Mouse (Mus musculus) induced T-regulatory cell, adult 2 months (primary cell): ENCODE data around the gene Snx9.

Experiments
- DNase-seq: peaks from one replicate; pipeline ENCODE4 v3.0.0-alpha.2; 2012; ENCODE audit warnings: low read depth

The Snx9 gene

DNA sequence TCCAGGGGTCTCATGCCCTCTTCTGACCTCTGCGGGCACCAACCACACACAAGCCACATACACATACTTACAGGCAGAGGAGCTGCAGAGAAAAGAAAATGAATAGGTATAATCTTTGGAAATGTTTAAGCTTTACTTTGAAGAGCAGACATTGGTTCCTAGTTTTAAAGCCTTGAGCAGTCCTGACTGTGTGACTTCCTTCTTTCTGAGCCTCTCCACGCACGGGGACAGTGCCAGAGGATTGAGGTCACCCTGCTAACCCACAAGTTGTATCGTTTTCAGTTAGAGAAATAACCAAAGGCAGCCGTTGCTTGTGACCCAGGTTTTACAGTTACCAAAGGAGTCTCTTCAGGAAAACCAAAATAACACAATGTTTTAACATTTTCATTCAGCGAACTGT lies 87.9 kb downstream of the Snx9 start:
- no peak for DNase-seq

DNA sequence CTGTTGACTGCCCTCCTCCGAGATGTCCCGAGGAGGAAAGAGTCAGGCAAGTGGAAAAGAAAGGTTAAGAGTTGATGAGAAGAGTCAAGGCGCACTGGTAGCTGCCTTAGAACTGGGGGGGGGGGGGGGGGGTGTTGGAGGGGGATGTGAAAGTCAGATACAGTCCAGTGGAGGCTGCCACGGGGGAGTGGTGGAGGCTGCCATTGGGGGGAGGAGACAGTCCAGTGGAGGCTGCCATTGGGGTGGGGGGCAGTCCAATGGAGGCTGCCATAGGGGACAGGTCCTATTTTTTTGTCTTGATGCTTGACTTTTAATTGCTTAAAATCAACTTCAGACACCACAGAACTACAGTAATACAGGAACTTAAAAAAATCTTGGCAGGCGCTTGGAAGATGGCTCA lies 91.0 kb downstream of the Snx9 start:
- no peak for DNase-seq

DNA sequence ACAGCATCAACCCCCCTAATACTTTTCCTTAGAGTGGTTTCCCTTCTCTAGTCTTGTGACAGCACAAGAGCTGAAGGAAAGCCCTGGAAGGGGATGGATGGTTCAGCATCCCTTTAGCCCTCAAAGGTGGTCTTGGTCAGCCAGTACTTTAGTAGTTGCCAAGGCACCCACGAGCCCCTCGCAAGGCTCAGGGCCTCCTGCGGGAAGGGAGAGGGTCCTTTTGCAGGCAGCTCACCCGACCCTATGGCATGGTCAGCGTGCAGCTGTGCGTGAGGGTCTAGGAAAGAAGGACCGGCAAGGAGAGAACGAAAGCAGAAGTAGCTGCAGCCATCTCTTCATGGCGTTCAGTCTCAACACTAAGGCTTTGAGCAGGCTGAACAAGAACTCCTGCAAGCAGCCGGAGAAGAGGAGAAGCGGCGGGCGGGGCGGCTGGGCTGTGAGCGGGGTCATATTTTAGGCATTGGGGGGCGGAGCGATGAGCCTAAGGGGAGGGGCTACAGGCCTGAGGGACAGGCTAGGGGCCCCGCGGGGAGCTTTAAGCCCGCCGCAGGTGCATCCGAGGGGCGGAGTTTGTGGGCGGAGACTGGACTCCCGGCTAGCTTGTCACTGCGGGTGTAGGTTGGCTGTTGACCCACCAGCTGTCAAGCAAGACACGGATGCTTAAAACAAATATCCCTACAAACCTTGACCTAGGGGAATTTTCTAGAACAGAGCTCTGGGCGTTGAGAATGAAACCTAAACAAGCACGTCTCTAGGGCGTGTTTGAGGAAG lies 93.6 kb downstream of the Snx9 start:
- DNase-seq = peak; percentile 90

DNA sequence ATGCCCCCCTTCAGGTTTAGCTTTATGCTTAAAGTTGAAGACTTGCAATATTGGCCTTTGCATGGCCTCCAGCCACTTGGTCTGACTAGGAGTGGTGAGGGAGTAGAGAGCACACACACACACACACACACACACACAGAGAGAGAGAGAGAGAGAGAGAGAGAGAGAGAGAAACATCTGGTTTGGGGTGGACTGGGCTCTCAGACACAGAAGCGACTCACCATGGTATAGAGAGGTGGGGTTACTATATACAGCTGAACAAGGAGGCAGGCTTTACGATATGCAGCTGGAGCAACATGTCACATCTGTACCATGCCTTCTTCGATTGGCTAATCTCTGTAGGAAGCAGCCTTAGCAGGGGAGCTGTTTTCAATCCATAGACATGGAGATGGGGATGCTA lies 94.6 kb downstream of the Snx9 start:
- DNase-seq = peak; percentile 30

DNA sequence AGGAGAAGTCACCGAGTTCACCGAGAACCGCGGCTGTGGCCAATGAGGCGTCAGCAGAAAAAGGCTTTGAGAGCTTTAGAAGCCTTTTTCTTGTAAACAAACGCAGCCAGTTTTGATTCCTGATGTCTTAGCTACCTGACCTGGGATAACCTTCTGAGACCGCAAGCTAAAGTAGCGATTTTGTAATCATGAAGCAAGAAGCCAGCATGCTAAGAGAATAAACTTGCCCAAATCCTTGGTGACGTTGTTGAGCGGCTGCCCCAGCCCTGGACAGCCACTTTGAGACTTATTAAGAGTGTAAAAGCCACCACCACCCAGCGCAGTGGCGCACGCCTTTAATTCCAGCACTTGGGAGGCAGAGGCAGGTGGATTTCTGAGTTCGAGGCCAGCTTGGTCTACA lies 95.1 kb downstream of the Snx9 start:
- peak; percentile 23 for DNase-seq

DNA sequence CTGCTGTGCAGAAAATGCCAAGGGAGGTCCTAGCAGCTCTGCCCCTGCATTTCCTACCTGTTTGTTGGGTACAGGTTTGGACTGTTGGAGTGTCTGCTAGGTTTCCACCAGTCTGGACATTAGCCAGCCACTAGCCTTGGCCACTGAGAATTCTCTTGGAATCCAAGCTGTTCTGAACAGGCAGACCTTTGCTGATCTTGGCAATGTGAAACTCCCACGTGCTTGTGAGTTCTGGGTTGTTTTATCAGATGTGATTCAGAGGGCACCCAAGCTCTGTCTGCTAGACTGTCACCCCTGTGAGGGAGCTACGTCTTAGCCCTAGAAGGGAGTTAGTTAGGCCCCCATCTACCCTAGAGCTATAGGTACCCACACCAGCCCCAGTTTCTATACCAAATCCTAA lies 96.3 kb downstream of the Snx9 start:
- no peak for DNase-seq

DNA sequence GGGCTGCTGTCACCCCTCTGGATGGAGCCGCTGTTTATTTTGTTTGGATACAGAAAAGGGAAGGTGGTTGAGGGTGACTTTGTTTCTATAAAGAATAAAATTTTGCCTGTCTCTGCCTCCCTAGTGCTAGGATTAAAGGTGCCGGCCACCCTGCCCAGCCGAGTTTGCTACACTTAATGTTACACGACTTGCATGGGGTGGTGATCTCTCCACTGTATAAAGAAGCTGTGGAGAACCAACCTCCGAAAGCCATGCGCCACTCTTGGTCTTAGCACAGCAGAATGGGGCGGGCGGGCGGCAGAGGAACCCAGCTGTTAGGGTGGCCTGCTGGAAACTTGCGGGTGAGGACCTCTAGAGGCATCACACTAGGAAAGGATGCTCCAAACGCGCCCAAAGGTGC lies 98.7 kb downstream of the Snx9 start:
- DNase-seq = no peak

DNA sequence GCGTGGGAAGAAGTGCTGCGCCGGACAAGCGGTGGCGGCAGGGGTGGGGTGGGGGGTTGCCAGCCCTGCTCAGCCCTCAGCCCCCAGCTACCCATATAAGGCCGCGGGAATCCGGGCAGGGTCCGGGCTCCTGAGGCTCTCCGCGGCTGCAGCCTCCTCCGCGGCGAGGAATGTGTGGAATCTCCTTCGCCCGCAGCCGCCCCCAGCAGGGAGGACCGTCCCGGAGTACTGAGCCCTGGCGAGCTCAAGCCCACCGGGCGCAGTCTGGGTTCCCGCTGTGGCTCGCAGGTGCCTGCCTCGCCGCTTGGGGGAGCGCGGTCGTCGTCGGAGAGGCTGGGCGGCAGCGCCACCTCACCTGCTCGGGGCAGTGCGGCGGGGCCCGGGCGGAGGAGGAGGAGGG lies 99.7 kb downstream of the Snx9 start:
- DNase-seq = peak; percentile 85

DNA sequence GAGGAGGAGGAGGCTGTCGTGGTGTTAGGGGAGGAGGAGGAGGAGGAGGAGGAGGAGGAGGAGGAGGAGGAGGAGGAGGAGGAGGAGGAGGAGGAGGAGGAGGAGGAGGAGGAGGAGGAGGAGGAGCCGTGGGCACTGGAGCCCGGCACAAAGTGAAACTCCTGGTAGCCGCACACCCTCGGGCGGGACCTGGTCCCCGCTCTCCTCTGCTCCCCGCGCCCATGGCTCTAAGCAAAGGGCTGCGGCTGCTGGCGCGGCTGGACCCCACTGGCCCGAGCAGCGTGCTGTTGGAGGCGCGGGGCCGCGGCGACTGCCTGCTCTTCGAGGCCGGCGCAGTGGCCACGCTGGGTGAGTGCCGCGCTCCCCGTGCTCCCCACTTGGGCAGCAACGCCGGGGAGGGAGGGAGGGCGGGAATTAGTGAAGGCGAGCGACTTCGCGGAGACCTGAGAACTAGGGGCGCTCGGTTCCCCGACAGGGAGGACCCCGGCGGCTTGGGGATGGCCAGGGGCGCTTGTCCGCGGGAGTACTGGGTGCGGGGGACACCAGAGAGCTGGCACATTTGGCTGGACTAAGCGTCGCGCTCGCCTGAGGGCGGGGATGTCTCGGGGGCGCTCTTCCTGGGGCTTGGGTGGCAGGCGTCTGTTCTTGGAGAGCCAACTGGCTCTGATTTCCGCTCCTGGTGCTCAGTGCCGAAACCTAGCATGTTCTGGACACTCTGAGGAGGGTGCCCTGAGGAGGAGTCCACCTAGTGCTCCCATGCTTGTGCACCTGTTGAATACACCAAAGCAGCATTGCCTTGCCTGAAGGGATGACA lies 100.3 kb downstream of the Snx9 start, which contains the start of gene Synj2:
Synj2 (plus strand) TSS at position 51 of the 814 bp plus-strand sequence.
- DNase-seq = peak; percentile 63

DNA sequence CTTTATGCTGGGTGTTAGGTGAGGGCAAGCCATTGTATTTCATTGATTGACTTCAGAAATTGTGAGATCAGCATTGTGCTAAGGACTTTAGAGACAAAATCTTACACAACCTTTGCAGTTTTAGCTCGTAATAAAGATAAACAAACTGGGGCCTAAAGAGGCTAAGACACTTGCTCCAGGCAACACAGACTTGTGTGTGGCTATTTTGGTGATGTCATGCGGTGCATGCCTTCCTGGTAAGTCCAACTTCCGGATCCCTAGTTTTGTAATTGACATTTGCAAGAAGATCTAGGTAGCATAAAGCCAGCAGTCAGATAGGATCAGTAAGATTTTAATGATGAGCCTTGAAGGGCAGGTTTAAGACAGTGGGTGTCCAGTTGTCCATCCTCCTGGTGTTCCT lies 101.0 kb downstream of the Snx9 start:
- DNase-seq = no peak

DNA sequence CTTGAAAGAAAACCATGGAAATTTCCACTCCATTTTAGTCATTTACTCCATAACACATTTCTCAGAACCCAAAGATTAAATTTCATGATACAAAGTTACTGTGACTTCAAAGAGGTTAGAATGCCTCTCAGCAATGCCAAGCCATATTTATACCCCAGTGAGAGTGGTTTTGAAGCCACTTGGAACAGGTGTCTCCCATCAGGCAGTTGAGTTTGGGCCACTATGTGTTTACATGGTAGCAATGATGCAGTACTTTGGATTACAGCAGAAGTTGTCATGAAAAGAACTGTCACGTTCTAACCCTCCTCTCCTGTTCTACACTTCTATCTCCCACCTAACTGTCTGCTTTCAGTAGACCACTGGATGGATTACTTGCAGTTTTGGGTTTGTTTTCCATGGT lies 101.9 kb downstream of the Snx9 start:
- no peak for DNase-seq

DNA sequence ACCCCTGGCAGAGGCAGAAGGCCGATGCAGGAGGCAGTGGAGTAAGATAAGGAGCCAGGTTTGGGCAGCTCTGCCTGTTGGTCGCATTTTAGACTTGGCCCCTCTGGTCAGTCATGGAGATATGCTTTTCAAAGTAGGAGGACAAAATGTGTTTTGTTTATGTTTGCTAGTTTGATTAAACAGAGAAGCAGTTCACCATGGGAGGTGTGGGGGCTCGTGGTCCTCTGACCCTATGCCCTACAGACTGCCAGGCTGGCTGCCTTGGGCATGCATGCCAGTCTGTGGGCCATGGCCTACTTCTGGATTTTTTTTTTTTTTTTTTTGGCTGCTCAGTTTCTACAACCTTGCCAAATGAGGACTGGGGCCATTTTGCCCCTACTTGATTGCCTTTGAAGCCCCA lies 105.9 kb downstream of the Snx9 start:
- no peak for DNase-seq

DNA sequence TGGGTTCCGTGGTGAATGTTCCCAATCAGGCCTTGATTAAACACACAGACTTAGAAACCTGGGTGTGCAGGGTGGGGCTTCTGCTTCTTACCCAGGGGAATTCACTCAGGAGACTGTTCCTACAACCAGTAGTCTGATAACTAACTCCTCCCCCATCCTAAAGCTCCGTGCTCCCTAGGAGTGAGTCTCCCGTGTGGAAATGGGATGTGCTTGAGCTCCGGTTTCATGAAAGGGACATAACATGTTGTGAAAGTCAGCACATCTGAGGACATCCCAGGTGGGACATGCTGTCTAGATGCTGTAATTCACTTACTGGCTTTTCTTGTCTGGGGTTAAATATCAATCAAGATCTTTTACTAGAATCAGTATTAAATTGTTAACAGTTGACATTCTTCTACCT lies 111.3 kb downstream of the Snx9 start:
- DNase-seq = no peak

DNA sequence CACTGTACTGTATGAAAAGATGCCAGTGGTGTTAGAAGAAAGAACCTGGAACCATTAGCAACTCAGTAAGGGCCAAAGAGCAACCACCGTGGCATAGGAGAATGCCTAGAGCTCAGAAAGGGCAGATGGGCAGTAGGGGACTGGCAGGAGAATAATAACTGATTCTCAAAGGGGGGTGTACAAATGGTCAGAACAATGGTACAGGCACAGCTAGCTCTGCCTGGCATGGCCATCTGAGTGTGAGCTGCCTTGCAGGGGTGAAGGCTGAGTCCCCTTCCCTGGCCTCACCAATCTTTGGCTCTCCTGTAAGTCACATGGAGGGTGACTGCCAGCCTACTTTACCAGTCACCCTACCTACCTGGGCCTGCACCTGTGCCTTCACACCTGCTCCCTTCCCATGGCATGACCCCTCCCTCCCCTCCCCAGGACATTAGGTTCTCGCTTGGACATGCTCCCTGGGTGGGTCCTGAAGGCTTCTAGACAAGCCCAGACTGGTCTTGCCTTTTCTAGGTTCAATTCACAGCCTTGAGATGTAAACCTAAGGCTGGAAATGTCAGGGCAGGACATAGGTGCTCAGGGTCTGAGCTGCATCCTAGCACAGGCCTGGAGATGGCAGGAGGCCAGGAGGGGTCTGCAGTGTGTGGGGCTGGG lies 115.3 kb downstream of the Snx9 start:
- DNase-seq = no peak

DNA sequence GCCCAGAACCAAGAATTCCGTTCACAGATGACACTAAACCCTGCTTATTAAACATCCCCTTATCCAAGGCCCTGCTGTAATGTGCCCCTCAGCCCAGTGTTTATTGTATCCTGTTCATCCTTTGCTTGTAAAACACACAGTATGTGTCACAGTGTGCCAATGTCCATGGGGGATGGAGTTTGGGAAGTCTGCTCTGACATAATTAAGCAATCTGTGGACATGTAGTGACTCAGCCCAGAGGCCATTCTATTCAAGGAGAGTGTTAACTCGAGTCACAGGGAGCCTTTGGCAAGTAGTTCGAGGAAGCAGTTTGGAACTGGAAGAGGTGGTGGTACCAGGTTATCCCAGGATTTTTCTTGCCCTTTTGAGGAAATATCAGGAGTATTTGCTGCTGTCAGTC lies 116.0 kb downstream of the Snx9 start:
- DNase-seq = no peak

DNA sequence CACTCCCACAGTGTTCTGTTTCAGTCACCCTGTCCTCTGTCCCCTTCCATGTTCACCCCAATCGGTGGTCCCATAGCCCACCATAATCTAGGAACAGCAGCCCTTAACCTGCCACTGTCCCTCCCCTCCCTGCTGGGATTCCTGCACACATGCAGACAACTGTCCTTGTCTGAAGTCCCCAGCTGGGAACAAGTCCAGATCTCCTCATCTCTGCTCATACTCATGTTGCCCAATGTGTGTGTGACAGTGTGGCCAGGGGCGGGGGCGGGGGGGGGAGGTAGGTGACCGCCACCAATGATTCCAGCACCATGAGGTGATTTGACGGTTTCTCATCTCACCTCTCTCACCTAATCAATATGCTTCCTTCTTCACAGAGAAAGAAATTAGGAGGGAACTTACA lies 117.1 kb downstream of the Snx9 start:
- no peak for DNase-seq

DNA sequence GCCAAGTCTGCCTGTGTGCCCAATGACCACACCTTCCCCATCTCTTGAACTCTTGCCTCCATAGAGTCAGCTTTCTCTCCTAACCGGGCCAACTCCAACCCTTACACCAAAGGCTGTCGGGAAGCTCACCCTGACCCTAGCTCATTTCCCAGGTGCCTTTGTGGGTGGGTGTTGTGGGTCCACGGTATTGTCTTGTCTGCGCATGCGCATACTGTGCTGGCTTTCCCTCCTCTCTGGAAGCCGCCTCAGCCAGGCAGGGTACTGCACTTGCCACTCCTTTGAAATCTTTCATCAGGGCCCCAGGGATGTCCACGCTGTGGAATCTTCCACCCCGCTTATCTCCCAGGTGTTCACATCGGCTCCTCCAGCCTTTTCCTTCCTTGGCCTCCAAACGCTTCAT lies 117.5 kb downstream of the Snx9 start:
- DNase-seq = no peak

DNA sequence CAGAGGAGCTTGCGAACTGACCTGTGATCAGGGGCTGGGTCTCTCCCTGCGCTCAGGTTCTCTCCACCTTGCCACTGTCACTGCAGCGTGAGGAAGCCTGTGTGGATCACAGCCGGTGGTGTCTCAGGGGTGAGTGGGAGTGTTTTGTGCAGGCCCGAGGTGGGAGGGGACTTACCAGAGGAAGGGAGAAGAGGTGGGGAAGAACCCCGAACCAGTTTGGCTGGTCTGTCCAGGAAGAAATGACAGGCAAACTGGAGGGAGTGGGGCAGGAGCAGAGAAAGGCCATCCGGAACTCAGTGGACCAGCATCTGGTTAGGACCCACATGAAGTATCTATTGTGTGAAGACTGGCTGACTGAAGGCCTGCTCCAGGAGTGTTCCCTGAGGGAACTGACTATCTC lies 118.0 kb downstream of the Snx9 start:
- DNase-seq = no peak

DNA sequence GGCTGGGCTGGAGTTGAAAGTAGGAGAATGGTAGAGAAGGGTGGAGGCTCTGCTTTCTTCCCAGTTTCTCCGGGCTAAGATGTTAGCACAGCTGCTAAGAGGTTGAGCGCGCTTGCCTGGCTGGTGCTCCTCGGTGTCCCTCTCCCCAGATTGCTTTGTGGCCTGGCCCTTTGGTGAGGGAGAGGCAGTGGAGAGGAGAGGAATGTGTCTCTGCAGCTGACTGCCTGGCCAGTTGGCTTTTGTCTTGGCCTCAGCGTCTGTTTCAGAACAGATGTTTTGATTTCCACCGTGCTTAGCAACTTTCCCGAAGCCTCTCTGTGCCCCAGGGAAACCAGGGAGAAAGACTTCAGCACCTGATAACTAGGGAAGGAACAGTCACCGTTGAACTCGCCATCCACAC lies 118.7 kb downstream of the Snx9 start:
- DNase-seq = no peak

DNA sequence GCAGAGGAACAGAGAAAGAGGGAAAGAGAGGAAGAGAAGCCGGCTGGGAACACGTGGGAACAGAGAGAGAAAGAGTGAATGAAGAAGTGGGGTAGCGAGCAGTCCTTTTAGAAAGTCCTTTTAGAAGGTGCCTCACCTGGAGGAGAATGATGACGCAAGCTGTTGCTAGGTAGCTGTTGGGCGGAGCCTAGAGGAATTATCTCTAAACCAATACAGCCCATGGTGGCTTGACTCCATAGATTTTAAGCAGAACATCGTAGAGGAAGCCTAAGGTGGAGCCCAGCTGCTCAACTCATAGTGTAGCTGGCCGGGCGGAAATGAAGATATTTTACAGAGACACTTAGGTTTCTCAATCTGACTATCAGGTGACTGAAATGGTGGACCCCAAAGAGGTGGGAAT lies 122.6 kb downstream of the Snx9 start:
- DNase-seq = no peak

DNA sequence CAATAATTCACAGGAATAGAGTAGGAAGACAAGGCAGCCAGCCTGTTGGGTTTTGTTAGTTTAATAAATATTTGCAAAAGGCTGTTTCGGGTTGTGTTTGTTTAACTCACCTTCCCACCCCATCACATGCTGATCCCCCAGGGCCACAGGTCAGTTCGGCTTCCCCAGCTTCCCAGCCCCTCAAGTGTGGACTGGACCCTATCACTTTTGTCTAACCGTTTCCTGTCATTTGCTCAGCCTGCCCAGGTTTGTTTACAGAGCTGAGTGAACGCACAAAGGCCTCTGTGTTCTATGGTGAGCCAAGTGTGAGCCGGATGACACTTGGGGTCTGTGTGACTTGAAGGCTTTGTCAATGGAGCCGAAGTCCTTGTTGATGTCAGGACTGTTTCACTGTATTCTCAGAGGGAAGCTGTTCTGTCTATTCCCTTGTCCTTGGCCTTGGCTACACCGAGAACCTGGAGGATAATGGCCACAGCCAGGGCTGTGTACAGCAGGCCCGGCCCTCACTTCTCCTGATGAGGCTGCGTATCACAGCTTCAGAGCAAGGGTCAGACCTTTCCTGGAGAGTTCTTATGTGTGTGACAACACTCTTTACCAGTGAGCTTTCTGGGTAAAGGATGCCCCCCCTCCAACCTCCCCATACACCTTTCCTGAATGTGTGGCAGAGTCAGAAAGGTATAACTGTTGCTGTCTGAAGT lies 124.1 kb downstream of the Snx9 start:
- no peak for DNase-seq

DNA sequence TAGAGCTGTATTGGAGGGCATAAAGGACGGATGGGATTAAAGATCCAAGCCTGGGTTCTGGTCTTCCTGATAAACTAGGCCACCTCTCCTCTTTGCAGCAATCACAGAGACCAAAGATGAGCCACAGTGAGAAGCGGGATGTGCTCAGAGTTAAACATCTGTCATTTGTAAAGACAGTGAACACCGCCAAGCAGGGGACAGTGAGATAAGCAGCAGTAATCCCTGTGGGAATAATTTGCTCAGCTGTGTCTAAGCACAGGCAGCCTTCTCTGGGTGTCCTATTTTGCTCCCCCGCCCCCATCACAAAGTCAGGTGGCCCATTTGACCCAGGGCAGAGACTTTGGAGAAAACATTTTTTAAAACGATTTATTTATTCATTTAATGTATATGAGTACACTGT lies 125.6 kb downstream of the Snx9 start:
- DNase-seq = no peak
